Mouse (Mus musculus) brain, embryonic 14.5 days (tissue): ENCODE data around the gene Ctu2.

Experiments used
- CTCF ChIP-seq: fragments of 200-500 bp; IDR thresholded peaks from 2 replicates; pipeline ENCODE4 v1.5.1; 2012; ENCODE audit warnings: inconsistent platforms, mild to moderate bottlenecking, moderate library complexity, borderline replicate concordance; ENCODE audit not compliant: insufficient read depth, insufficient read length; ENCODE audit errors: extremely low read depth
- POLR2A ChIP-seq: fragments of 200-500 bp; IDR thresholded peaks from 2 replicates; pipeline ENCODE4 v1.6.1; 2012; ENCODE audit warnings: mild to moderate bottlenecking, inconsistent platforms, borderline replicate concordance; ENCODE audit not compliant: poor library complexity, insufficient read depth, insufficient read length, severe bottlenecking; ENCODE audit errors: extremely low read depth

- peak; percentile 37; the same call in 1 of the 2 replicates for TF ChIP-seq CTCF
- no peak for TF ChIP-seq POLR2A
These were observed 40.6 kb upstream of the Ctu2 start for GRCm38 (mm10) chr8:122435375-122435774.
